Comparison of ENCODE assay signal across 8 mouse cellular contexts in the genomic region with DNA sequence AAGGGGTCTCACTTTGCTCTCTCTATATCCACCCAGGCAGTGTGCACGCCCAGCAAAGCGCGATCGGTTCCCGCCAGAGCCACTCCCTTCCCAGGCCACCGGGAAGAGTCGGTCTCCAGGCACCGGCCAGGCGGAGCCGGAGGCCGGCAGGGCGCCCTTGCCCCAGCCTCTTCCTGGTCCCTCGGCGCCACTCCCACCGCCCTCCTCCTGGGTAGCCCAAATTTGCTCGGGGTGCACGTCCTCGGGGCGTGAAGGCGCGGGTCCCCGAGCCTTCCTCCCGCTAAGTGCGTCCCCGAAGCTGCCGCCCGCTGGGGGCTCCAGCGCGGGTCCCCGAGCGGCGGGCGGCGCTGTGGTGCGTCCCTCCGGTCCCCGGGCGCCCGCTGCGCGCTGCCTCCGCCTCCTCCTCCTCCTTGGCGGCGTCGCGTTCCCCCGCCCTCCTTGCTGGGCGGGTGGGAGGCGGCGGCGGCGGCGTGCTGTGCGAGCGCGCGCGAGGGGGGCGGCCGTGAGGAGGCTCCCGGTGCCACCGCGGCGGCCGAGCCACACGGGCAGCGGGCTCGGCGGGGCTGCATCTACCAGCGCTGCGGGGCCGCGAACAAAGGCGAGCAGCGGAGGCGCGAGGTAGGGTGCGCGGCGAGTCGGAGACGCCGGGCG. TPM values are rescaled to one million over a fixed set of nuclear protein-coding genes. Genes with fewer than 3 reads are reported as not detected.
DNase-seq lines count a peak whose midpoint lies in the region; ATAC-seq lines count a peak whose summit lies in the region.

Gene Sh3rf1 (plus strand): TSS at position 144 of the 651 bp plus-strand sequence.

- H3K4me3 ChIP-seq in intestine, embryonic 15.5 days (replicated peaks) = peak within 1 kb of the TSS; percentile 83
- peak within 1 kb of the TSS; percentile 88 for H3K4me3 ChIP-seq in midbrain, embryonic 10.5 days

- peak within 1 kb of the TSS; percentile 83 for H3K27ac ChIP-seq in intestine, embryonic 15.5 days
- peak within 1 kb of the TSS; percentile 97 for H3K27ac ChIP-seq in midbrain, embryonic 10.5 days (replicated peaks)

- ATAC-seq in intestine, embryonic 15.5 days = peak; percentile 96
- no peak for ATAC-seq in erythroid progenitor cell, adult 5-6 weeks (replicated peaks; ENCODE audit: low FRiP score, poor library complexity, severe bottlenecking)

- intact Hi-C loops in gastrocnemius, postnatal 36 days (cut with DNase I) = no loop called here
- intact Hi-C loops in left cerebral cortex, postnatal 36 days (cut with DNase I) = loop anchor here (5.0 to 10.0 kb wide), 3 partner anchors 131 to 263 kb away; partner anchors contain the start of gene Cbr4

- peak within 1 kb of the TSS; percentile 86 for H3K9ac ChIP-seq in intestine, embryonic 15.5 days

- no peaks in the 10 kb centered on the region for H3K9me3 ChIP-seq in intestine, embryonic 15.5 days
- H3K9me3 ChIP-seq in midbrain, embryonic 10.5 days (replicated peaks) = no peaks in the 10 kb centered on the region

- under 1% methylated on average over 79 of the region's 84 CpGs for WGBS in intestine, embryonic 15.5 days
- under 1% methylated on average over 84 of the region's 84 CpGs for WGBS in midbrain, embryonic 10.5 days

- H3K4me2 ChIP-seq in intestine, embryonic 15.5 days (replicated peaks) = peak within 1 kb of the TSS; percentile 86

- peaks cover 11% of the 10 kb centered on the region for H3K4me1 ChIP-seq in intestine, embryonic 15.5 days (replicated peaks)
- H3K4me1 ChIP-seq in midbrain, embryonic 10.5 days = peaks cover 50% of the 10 kb centered on the region

- DNase-seq in adrenal gland, adult (ENCODE audit: inconsistent age in 2 of 2, low spot score in 1 of 2) = peak; percentile 87 to 94
- peak; percentile 87 for DNase-seq in embryo, embryonic 10 days (ENCODE audit: low spot score)
- DNase-seq in gastrocnemius, postnatal 36 days = peak; percentile 65 to 75
- peak; percentile 80 to 84 for DNase-seq in left cerebral cortex, postnatal 36 days (ENCODE audit: low spot score in 2 of 2)
- peak; percentile 85 for DNase-seq in midbrain, embryonic 10.5 days (ENCODE audit: low spot score)
- DNase-seq in right cerebral cortex, postnatal 4 days = peak; percentile 87

- H3K27me3 ChIP-seq in intestine, embryonic 15.5 days (replicated peaks) = no peaks in the 10 kb centered on the region
- no peaks in the 10 kb centered on the region for H3K27me3 ChIP-seq in midbrain, embryonic 10.5 days (ENCODE audit: low read depth, poor library complexity, severe bottlenecking)

- H3K36me3 ChIP-seq in intestine, embryonic 15.5 days = no peaks in the 10 kb centered on the region
- peaks cover 18% of the 10 kb centered on the region for H3K36me3 ChIP-seq in midbrain, embryonic 10.5 days

RNA-seq across cellular contexts. Expression of gene Sh3rf1, which starts in this region (rescaled TPM):
- 1 to 10 TPM; 1.7 to 2.2 TPM for total RNA-seq in gastrocnemius, postnatal 36 days (2021)
- 11.4 and 11.7 TPM in 2 replicates for polyA plus RNA-seq in intestine, embryonic 15.5 days (2015; fragmentation: Nextera tagmentation; extraction: Ambion mirVana)
- 10 to 100 TPM; 37.5 to 37.8 TPM for total RNA-seq in left cerebral cortex, postnatal 36 days (2021)
- 18.1 and 18.4 TPM in 2 replicates for polyA plus RNA-seq in midbrain, embryonic 10.5 days (2016; fragmentation: Nextera tagmentation; extraction: Ambion mirVana)
- total RNA-seq in erythroid progenitor cell, adult 5-6 weeks (2015; ENCODE audit: low replicate concordance) = not detected in 2 replicates
- total RNA-seq in erythroid progenitor cell, adult 5-6 weeks (2017; ENCODE audit: low replicate concordance) = 2.8 TPM in 1 of 2 replicates, not detected in the other

Comparison
In these comparisons a context has a peak if more than half of its experiments do, and no peak if none do; other contexts are left out.
1. RNA of gene Sh3rf1 (total RNA-seq): 37.5 to 37.8 TPM in left cerebral cortex, postnatal 36 days; 1.7 to 2.2 TPM in gastrocnemius, postnatal 36 days and 2.8 TPM in erythroid progenitor cell, adult 5-6 weeks; every median in the first group is over 10 times any median in the second.
2. Peak in every context shown above with its lines, with median percentiles within 50 percentile points of each other: DNase-seq.